Mouse (Mus musculus) cerebellum, adult 2 months (tissue): ENCODE results near the gene Med15. TPM values are rescaled to one million over a fixed set of nuclear protein-coding genes. Genes with fewer than 3 reads are reported as not detected.
"Not testable (repeated sequence)": the region's sequence is repeated elsewhere in the genome, so short reads cannot be mapped to it uniquely, and the experiment has no call there.

ENCODE experiments used
- DNase-seq, 2 experiments: peaks; one replicate each; pipeline ENCODE4 v3.0.0; 2021
- H3K27ac ChIP-seq: fragments of 200-500 bp; 2 replicates; pipeline ENCODE4 v1.5.1; 2012; ENCODE audit warnings: low read length, control low read depth, inconsistent platforms; ENCODE audit not compliant: insufficient read depth
- H3K27me3 ChIP-seq: fragments of 200-500 bp; 2 replicates; pipeline ENCODE4 v1.6.1; 2012; ENCODE audit warnings: inconsistent platforms, mild to moderate bottlenecking, low read length, moderate library complexity; ENCODE audit not compliant: control insufficient read depth, insufficient read depth
- H3K4me1 ChIP-seq: fragments of 200-500 bp; 2 replicates; pipeline ENCODE4 v1.6.1; 2011; ENCODE audit warnings: low read length; ENCODE audit not compliant: control insufficient read depth, insufficient read depth
- H3K4me3 ChIP-seq: fragments of 200-500 bp; replicated peaks from 2 replicates; pipeline ENCODE3; 2011; ENCODE audit warnings: mild to moderate bottlenecking, low read depth, low read length, control low read depth; ENCODE audit not compliant: insufficient read depth
- CTCF ChIP-seq: fragments of 200-500 bp; IDR thresholded peaks from 2 replicates; pipeline ENCODE4 v1.5.1; 2011; ENCODE audit warnings: low read depth, mild to moderate bottlenecking, control low read depth, low read length, moderate library complexity, borderline replicate concordance; ENCODE audit not compliant: insufficient read depth
- POLR2A ChIP-seq: fragments of 200-500 bp; IDR thresholded peaks from 2 replicates; pipeline ENCODE4 v1.6.1; 2011; ENCODE audit warnings: low read length, control low read depth, borderline replicate concordance; ENCODE audit not compliant: insufficient read depth
- WGBS: fragments of 180-500 bp; shearing (Covaris S2); methylation state at CpG from one replicate; pipeline ENCODE4 v1.1.7; 2018; 5-methylcytosine and 5-hydroxymethylcytosine counted together
- polyA plus RNA-seq: library from polyadenylated mRNA; depleted of rRNA; stranded (reverse); fragments of >200 nt; gene quantifications from 2 replicates; pipeline ENCODE4 v1.2.3, GENCODE M21; 2012; rRNA removed

Gene Med15
- polyA plus RNA-seq, 1 experiment, result 73.1 TPM

GRCm38 (mm10) chr16:17619198-17620105, 113.2 kb downstream of the Med15 start, which contains the start of gene Smpd4:
Smpd4 (plus strand) TSS chr16:17619354.
- Histone ChIP-seq H3K4me1 (peaks cover 3% of the 10 kb centered on the region; the same call in 1 of the 2 replicates), H3K4me3 (peak within 1 kb of the TSS; percentile 95), H3K27ac (no peak within 1 kb of the TSS), H3K27me3 (no peaks in the 10 kb centered on the region)
- peak; percentile 86 to 94 for DNase-seq
- 1% methylated on average over 60 of the region's 60 CpGs for WGBS
- TF ChIP-seq CTCF (no peak), POLR2A (no peak)

DNA sequence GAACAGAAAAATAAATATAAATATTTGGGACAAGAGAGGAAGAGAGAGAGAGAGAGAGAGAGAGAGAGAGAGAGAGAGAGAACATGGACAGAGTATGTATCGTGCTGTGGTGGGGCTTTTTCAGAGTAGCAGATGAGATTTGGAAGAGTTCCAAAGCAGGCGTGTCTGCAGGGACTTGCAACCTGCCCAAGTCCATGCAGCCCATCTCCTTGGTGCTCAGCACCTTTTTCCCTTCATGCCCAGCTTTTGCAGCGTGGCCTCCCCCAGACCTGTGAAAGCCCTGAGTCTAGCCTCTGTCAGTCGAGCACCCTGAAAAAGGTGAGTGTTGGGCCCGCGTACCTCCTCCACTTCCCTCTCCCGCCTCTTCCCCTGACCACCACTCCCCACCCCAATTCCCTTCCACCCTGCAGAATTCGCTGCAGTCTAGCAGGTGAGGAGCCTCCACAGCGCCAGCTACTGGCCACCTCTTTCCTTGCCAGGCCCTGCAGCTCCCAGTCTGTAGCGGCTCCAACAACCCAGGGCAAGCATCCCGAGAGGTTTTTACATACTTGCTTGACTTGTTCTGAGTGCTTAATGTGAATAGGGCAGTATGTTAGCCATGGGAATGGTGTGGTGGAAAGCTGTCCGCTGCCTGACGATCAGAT, 114.6 kb downstream of the Med15 start:
- Histone ChIP-seq H3K27ac (no peak overlapping the region), H3K27me3 (no peaks in the 10 kb centered on the region), H3K4me3 (peak overlapping the region; percentile 33), H3K4me1 (peaks cover 3% of the 10 kb centered on the region; the same call in 1 of the 2 replicates)
- peak; percentile 60 to 71 for DNase-seq
- WGBS, result 12% methylated on average over 13 of the region's 13 CpGs
- TF ChIP-seq CTCF, result peak; percentile 79
- TF ChIP-seq POLR2A, result no peak

GRCm38 (mm10) chr16:17616212-17616611, 116.5 kb downstream of the Med15 start:
- DNase-seq, result no peak
- peaks cover 3% of the 10 kb centered on the region; the same call in 1 of the 2 replicates for H3K4me1 ChIP-seq
- no peak overlapping the region for H3K27ac ChIP-seq
- H3K27me3 ChIP-seq, result no peaks in the 10 kb centered on the region
- no peak for TF ChIP-seq POLR2A
- TF ChIP-seq CTCF, result no peak
- no peak overlapping the region for H3K4me3 ChIP-seq
- WGBS, result 86% methylated on average over 5 of the region's 5 CpGs

- H3K4me3 ChIP-seq, H3K4me1 ChIP-seq, H3K27me3 ChIP-seq, H3K27ac ChIP-seq, DNase-seq: not testable (repeated sequence)
- WGBS, result 85% methylated on average over 6 of the region's 6 CpGs
- peak; percentile 43; the same call in 1 of the 2 replicates for TF ChIP-seq CTCF
Measured at GRCm38 (mm10) chr16:17614740-17615139, 118.0 kb downstream of the Med15 start.

GRCm38 (mm10) chr16:17611383-17611782, 121.3 kb downstream of the Med15 start:
- DNase-seq, result no peak

DNA sequence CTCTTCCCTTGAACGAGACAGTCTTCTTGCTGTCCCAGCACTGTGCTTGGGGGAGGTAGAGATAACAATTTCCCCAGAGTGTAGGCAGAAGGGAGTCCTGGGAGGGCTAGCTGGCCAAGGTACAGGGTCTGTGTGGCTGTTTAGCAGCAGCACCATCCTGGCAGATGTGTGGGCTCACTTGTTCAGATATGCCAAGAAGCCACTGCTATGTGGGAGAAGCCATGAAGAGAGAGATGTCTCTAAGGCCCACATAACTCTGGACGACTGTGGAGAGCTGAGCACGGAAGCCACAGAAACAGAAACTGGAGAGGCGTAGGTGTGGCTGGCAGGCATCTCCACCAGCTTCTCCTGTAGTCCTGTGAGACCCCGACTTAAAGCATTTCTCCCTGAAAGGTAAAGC, 127.0 kb downstream of the Med15 start:
- WGBS, result 63% methylated on average over 5 of the region's 5 CpGs
- Histone ChIP-seq H3K27ac (no peak overlapping the region), H3K4me1 (no peaks in the 10 kb centered on the region), H3K27me3 (no peaks in the 10 kb centered on the region; the same call in 1 of the 2 replicates), H3K4me3 (no peak overlapping the region)
- no peak for DNase-seq
- TF ChIP-seq POLR2A (no peak), CTCF (no peak)

More at GRCm38 (mm10) chr16:17611383-17611782, 121.3 kb downstream of the Med15 start:
- WGBS, result 50% methylated on average over 4 of the region's 4 CpGs
- Histone ChIP-seq H3K27ac (no peak overlapping the region), H3K27me3 (no peaks in the 10 kb centered on the region), H3K4me1 (no peaks in the 10 kb centered on the region), H3K4me3 (no peak overlapping the region)
- TF ChIP-seq CTCF (no peak), POLR2A (no peak)

DNA sequence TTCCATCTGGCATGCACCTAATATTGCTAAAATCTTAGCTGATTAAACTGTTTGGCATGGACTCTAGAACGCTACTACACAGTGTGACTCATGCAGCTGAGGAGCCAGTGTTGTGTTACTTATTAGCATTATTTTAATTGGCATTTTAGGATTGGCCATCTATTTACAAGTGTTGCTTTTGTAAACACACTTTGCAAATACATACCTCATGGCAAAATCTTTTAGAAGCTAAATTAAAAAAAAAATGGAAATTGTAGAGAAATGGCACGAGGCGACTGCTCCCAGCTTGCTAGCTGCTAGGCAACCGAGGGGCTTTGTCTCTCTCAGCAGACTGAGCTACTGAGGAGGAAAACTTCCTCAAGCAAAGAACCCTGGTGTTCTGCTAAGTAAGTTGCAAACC, 127.8 kb downstream of the Med15 start:
- TF ChIP-seq POLR2A, result no peak
- no peak for TF ChIP-seq CTCF
- WGBS, result 10% methylated on average over 4 of the region's 4 CpGs
- Histone ChIP-seq H3K4me1 (no peaks in the 10 kb centered on the region), H3K27me3 (no peaks in the 10 kb centered on the region; the same call in 1 of the 2 replicates), H3K4me3 (no peak overlapping the region), H3K27ac (no peak overlapping the region)
- DNase-seq, result no peak

Other genes starting within 250 kb of the Med15 start
- 472 and 503 TPM in 2 replicates for gene Aifm3, start 243.3 kb downstream of the Med15 start, polyA plus RNA-seq
- 240 and 242 TPM in 2 replicates for gene Lztr1, start 224.2 kb downstream of the Med15 start, polyA plus RNA-seq
- gene Thap7, start 201.8 kb downstream of the Med15 start, polyA plus RNA-seq, result 74.3 TPM in 2 replicates
- 0.36 and 0.89 TPM in 2 replicates for gene Lrrc74b, start 171.6 kb downstream of the Med15 start, polyA plus RNA-seq
- gene P2rx6, start 171.0 kb downstream of the Med15 start, polyA plus RNA-seq, result 4.8 and 6.5 TPM in 2 replicates
- 40.8 and 46.2 TPM in 2 replicates for gene Slc7a4, start 149.7 kb downstream of the Med15 start, polyA plus RNA-seq
- 113 and 125 TPM in 2 replicates for gene Smpd4, start 113.5 kb downstream of the Med15 start, polyA plus RNA-seq
- gene Ccdc74a, start 86.4 kb downstream of the Med15 start, polyA plus RNA-seq, result 112 and 123 TPM in 2 replicates
- gene Klhl22, start 26.7 kb upstream of the Med15 start, polyA plus RNA-seq, result 101 and 106 TPM in 2 replicates
- 2.1 and 2.5 TPM in 2 replicates for gene Scarf2, start 64.4 kb upstream of the Med15 start, polyA plus RNA-seq
- 4.3 and 4.7 TPM in 2 replicates for gene B830017H08Rik, start 100.2 kb upstream of the Med15 start, polyA plus RNA-seq
- 48.4 and 58.9 TPM in 2 replicates for gene Car15, start 105.5 kb upstream of the Med15 start, polyA plus RNA-seq
- gene Gm20518, start 158.8 kb upstream of the Med15 start, polyA plus RNA-seq, result 9.1 and 9.2 TPM in 2 replicates
- 0.08 and 0.11 TPM in 2 replicates for gene Tssk1, start 161.3 kb upstream of the Med15 start, polyA plus RNA-seq
- gene Dgcr2, start 165.7 kb upstream of the Med15 start, polyA plus RNA-seq, result 145 and 162 TPM in 2 replicates
- gene Tssk2, start 165.7 kb upstream of the Med15 start, polyA plus RNA-seq, result not detected in 2 replicates
- 41.5 and 41.7 TPM in 2 replicates for gene Ess2, start 178.5 kb upstream of the Med15 start, polyA plus RNA-seq
- not detected in 2 replicates for gene Gsc2, start 182.2 kb upstream of the Med15 start, polyA plus RNA-seq
- gene Slc25a1, start 195.3 kb upstream of the Med15 start, polyA plus RNA-seq, result 64.4 and 76.5 TPM in 2 replicates
- not detected in 2 replicates for gene Vpreb2, start 247.5 kb upstream of the Med15 start, polyA plus RNA-seq